8 mouse cellular contexts compared by ENCODE assay signal in the genomic region with DNA sequence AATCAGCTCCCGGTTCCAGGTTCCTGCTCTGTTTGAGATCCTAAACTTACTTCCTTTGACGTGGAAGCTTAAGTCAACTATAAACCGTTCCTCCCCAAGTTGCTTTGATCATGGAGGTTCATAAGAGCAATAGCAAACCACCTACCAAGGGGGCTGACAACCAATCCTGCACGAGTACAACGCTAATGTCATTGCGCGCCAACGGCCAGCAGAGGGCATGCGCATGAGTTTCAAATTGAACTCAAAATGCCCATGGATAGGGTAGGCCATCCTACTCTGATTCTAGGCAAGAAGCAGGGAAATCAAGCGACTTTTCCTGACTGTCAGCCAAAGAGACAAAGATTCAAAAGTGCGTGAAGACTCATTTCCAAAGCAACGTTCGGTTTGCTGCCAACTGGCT. TPM values are rescaled to one million over a fixed set of nuclear protein-coding genes. Genes with fewer than 3 reads are reported as not detected.
DNase-seq lines count a peak whose midpoint lies in the region; ATAC-seq and TF ChIP-seq lines count a peak whose summit lies in the region.

A gene (minus strand): TSS at position 279 of the 400 bp plus-strand sequence.

- no peak within 1 kb of the TSS for H3K9ac ChIP-seq in kidney, embryonic 16.5 days (replicated peaks; ENCODE audit: low read length)
- H3K9ac ChIP-seq in ES-E14 (ENCODE audit: insufficient read depth, low read depth, low read length, poor library complexity, severe bottlenecking) = no peak within 1 kb of the TSS
- no peak within 1 kb of the TSS for H3K9ac ChIP-seq in forebrain, embryonic 11.5 days (ENCODE audit: low read length)
- no peak within 1 kb of the TSS for H3K9ac ChIP-seq in intestine, embryonic 15.5 days

- no peak within 1 kb of the TSS for H3K27ac ChIP-seq in kidney, embryonic 16.5 days (ENCODE audit: low read length)
- H3K27ac ChIP-seq in ES-E14 (ENCODE audit: insufficient read depth, low read depth, low read length, poor library complexity, severe bottlenecking) = no peak within 1 kb of the TSS
- H3K27ac ChIP-seq in forebrain, embryonic 11.5 days (ENCODE audit: low read depth, low read length) = no peak within 1 kb of the TSS
- no peak within 1 kb of the TSS for H3K27ac ChIP-seq in limb, embryonic 10.5 days
- H3K27ac ChIP-seq in intestine, embryonic 15.5 days = no peak within 1 kb of the TSS

- no peak within 1 kb of the TSS for H3K4me3 ChIP-seq in kidney, embryonic 16.5 days (ENCODE audit: low read length)
- no peak within 1 kb of the TSS for H3K4me3 ChIP-seq in ES-E14 (ENCODE audit: insufficient read depth in 1 of 2, low read depth in 1 of 2, low read length in 2 of 2, poor library complexity in 1 of 2, severe bottlenecking in 1 of 2)
- H3K4me3 ChIP-seq in forebrain, embryonic 11.5 days (ENCODE audit: low read depth, low read length) = no peak within 1 kb of the TSS
- H3K4me3 ChIP-seq in limb, embryonic 10.5 days = no peak within 1 kb of the TSS
- no peak within 1 kb of the TSS for H3K4me3 ChIP-seq in intestine, embryonic 15.5 days (replicated peaks)

- H3K36me3 ChIP-seq in kidney, embryonic 16.5 days (ENCODE audit: insufficient read depth, low read length) = no peaks in the 10 kb centered on the region
- no peaks in the 10 kb centered on the region for H3K36me3 ChIP-seq in ES-E14 (ENCODE audit: control insufficient read depth, insufficient read depth, low read length, poor library complexity, severe bottlenecking)
- H3K36me3 ChIP-seq in forebrain, embryonic 11.5 days (ENCODE audit: control insufficient read depth, insufficient read depth, low read length) = no peaks in the 10 kb centered on the region
- H3K36me3 ChIP-seq in limb, embryonic 10.5 days = no peaks in the 10 kb centered on the region
- no peaks in the 10 kb centered on the region for H3K36me3 ChIP-seq in intestine, embryonic 15.5 days

- H3K4me2 ChIP-seq in kidney, embryonic 16.5 days (replicated peaks; ENCODE audit: low read depth, low read length) = no peak within 1 kb of the TSS
- H3K4me2 ChIP-seq in forebrain, embryonic 11.5 days (ENCODE audit: low read depth, low read length, severe bottlenecking) = no peak within 1 kb of the TSS
- H3K4me2 ChIP-seq in intestine, embryonic 15.5 days (replicated peaks) = no peak within 1 kb of the TSS

- ATAC-seq in kidney, embryonic 16.5 days (ENCODE audit: low FRiP score, low TSS enrichment) = no peak
- no peak for ATAC-seq in forebrain, embryonic 11.5 days (replicated peaks; ENCODE audit: low FRiP score)
- ATAC-seq in granulocyte monocyte progenitor cell, adult 5-6 weeks (replicated peaks; ENCODE audit: poor library complexity, severe bottlenecking) = no peak
- no peak for ATAC-seq in intestine, embryonic 15.5 days

- in situ Hi-C loops in ES-E14 (cut with MboI; ENCODE audit: low sequenced_read_pairs in 2 of 2, unreplicated experiment in 2 of 2) = no loop called here

- no peak for DNase-seq in kidney, adult 11 months
- no peak for DNase-seq in ES-E14 (ENCODE audit: low read depth, low spot score)
- DNase-seq in forebrain, embryonic 11.5 days (ENCODE audit: low spot score) = no peak
- no peak for DNase-seq in limb, embryonic 10.5 days (ENCODE audit: low spot score)
- DNase-seq in spleen, postnatal 14 days (ENCODE audit: low spot score in 2 of 2) = no peak

- H3K9me3 ChIP-seq in kidney, embryonic 16.5 days (ENCODE audit: low read length) = no peaks in the 10 kb centered on the region
- no peaks in the 10 kb centered on the region for H3K9me3 ChIP-seq in ES-E14 (ENCODE audit: control insufficient read depth, insufficient read depth, low read depth, low read length)
- H3K9me3 ChIP-seq in forebrain, embryonic 11.5 days (ENCODE audit: control insufficient read depth, low read length) = no peaks in the 10 kb centered on the region
- no peaks in the 10 kb centered on the region for H3K9me3 ChIP-seq in limb, embryonic 10.5 days (replicated peaks)
- H3K9me3 ChIP-seq in intestine, embryonic 15.5 days = no peaks in the 10 kb centered on the region

- no peaks in the 10 kb centered on the region for H3K4me1 ChIP-seq in kidney, embryonic 16.5 days (ENCODE audit: insufficient read depth, low read length)
- H3K4me1 ChIP-seq in ES-E14 (ENCODE audit: control insufficient read depth in 2 of 2, insufficient read depth in 2 of 2, low read length in 2 of 2, poor library complexity in 1 of 2) = no peaks in the 10 kb centered on the region
- no peaks in the 10 kb centered on the region for H3K4me1 ChIP-seq in forebrain, embryonic 11.5 days (replicated peaks; ENCODE audit: control insufficient read depth, insufficient read depth, low read length)
- no peaks in the 10 kb centered on the region for H3K4me1 ChIP-seq in limb, embryonic 10.5 days
- no peaks in the 10 kb centered on the region for H3K4me1 ChIP-seq in intestine, embryonic 15.5 days (replicated peaks)

- WGBS in kidney, embryonic 16.5 days = 75% methylated on average over 13 of the region's 13 CpGs
- 79% methylated on average over 13 of the region's 13 CpGs for WGBS in forebrain, embryonic 11.5 days
- 73% methylated on average over 13 of the region's 13 CpGs for WGBS in limb, embryonic 10.5 days
- WGBS in intestine, embryonic 15.5 days = 73% methylated on average over 13 of the region's 13 CpGs

- no peaks in the 10 kb centered on the region for H3K27me3 ChIP-seq in kidney, embryonic 16.5 days (ENCODE audit: insufficient read depth, low read length)
- H3K27me3 ChIP-seq in forebrain, embryonic 11.5 days (ENCODE audit: control insufficient read depth, insufficient read depth, low read length) = no peaks in the 10 kb centered on the region
- H3K27me3 ChIP-seq in limb, embryonic 10.5 days (ENCODE audit: low read depth, poor library complexity, severe bottlenecking) = no peaks in the 10 kb centered on the region
- H3K27me3 ChIP-seq in intestine, embryonic 15.5 days (replicated peaks) = no peaks in the 10 kb centered on the region

TF ChIP-seq in ES-E14, 5 proteins besides CTCF, POLR2A, EP300 and RAD21:
- TF ChIP-seq HCFC1 (IDR thresholded peaks at IDR 0.05; ENCODE audit: borderline replicate concordance, insufficient read depth, low read length) (no peak), ZC3H11A (IDR thresholded peaks at IDR 0.05; ENCODE audit: borderline replicate concordance, low read depth, low read length) (0 out of 2 replicates have a peak, but pooled peaks have one; percentile 7), CHD2 (IDR thresholded peaks at IDR 0.05; ENCODE audit: low read depth, low read length) (no peak), ZNF384 (IDR thresholded peaks at IDR 0.05; ENCODE audit: low read depth, low read length) (no peak), MAFK (IDR thresholded peaks at IDR 0.05; ENCODE audit: insufficient read depth, low read depth, low read length) (no peak)

RNA-seq across cellular contexts. Expression of the gene that starts here (rescaled TPM):
- 10.8 and 12.0 TPM in 2 replicates for polyA plus RNA-seq in kidney, embryonic 16.5 days (2015; fragmentation: Nextera tagmentation; extraction: Ambion mirVana)
- 6.2 and 7.2 TPM in 2 replicates for total RNA-seq in ES-E14 (2012; rRNA removed)
- 26.3 and 28.7 TPM in 2 replicates for polyA plus RNA-seq in forebrain, embryonic 11.5 days (2014; fragmentation: Nextera tagmentation; extraction: Ambion mirVana)
- polyA plus RNA-seq in limb, embryonic 10.5 days (2016; fragmentation: Nextera tagmentation; extraction: Ambion mirVana) = 14.9 and 19.4 TPM in 2 replicates
- total RNA-seq in granulocyte monocyte progenitor cell, adult 5-6 weeks (2014; fragmentation: Nextera tagmentation) = 0.64 TPM in 1 of 2 replicates, not detected in the other
- not detected in 2 replicates for total RNA-seq in granulocyte monocyte progenitor cell, adult 5-6 weeks (2017)
- 6.0 and 6.9 TPM in 2 replicates for polyA plus RNA-seq in intestine, embryonic 15.5 days (2015; fragmentation: Nextera tagmentation; extraction: Ambion mirVana)
